Mouse (Mus musculus) kidney, postnatal 0 days (tissue): ENCODE measurements at regions not wholly inside any gene's neighbourhood (a gene's known extent, or its start where the extent isn't known, plus 50 kb on each side); places are given as distances from the start of the nearest gene placed in this dataset.
A peak's percentile ranks its signal among the peaks of the same experiment; 100 is the strongest.

Experiments used
- ATAC-seq: fragments of 200-750 bp; cut with Nextera tagmentation; replicated peaks from 2 replicates; pipeline ENCODE4 v1.8.0; 2017; ENCODE audit warnings: low read depth, moderate number of reproducible peaks, moderate TSS enrichment, moderate library complexity; ENCODE audit not compliant: low FRiP score
- DNase-seq: peaks from one replicate; pipeline ENCODE4 v3.0.0-alpha.2; 2016; ENCODE audit warnings: low spot score
- H3K27ac ChIP-seq: fragments of 300-500 bp; sonication (generic); 2 replicates; pipeline ENCODE4 v1.5.1; 2014; ENCODE audit warnings: mild to moderate bottlenecking
- H3K27me3 ChIP-seq: fragments of 300-500 bp; sonication (generic); 2 replicates; pipeline ENCODE4 v1.6.1; 2014; ENCODE audit warnings: low read length, mixed read lengths; ENCODE audit not compliant: insufficient read depth
- H3K36me3 ChIP-seq: fragments of 300-500 bp; sonication (generic); 2 replicates; pipeline ENCODE4 v1.6.1; 2014; ENCODE audit warnings: low read length, mixed read lengths; ENCODE audit not compliant: insufficient read depth
- H3K4me1 ChIP-seq: fragments of 300-500 bp; sonication (generic); replicated peaks from 2 replicates; pipeline ENCODE4 v1.6.1; 2014; ENCODE audit warnings: antibody characterized with exemption, low read length, mixed read lengths; ENCODE audit not compliant: insufficient read depth
- H3K4me2 ChIP-seq: fragments of 300-500 bp; sonication (generic); 2 replicates; pipeline ENCODE4 v1.6.1; 2014; ENCODE audit warnings: mild to moderate bottlenecking, low read length, moderate library complexity, mixed read lengths
- H3K4me3 ChIP-seq: fragments of 300-500 bp; sonication (generic); replicated peaks from 2 replicates; pipeline ENCODE4 v1.5.1; 2014; ENCODE audit warnings: low read depth, low read length
- H3K9ac ChIP-seq: fragments of 300-500 bp; sonication (generic); 2 replicates; pipeline ENCODE4 v1.6.1; 2014; ENCODE audit warnings: low read depth, low read length
- H3K9me3 ChIP-seq: fragments of 300-500 bp; sonication (generic); replicated peaks from 2 replicates; pipeline ENCODE4 v1.6.1; 2016; ENCODE audit warnings: low read length, inconsistent platforms, mixed read lengths
- CTCF ChIP-seq: IDR thresholded peaks from 2 replicates; pipeline ENCODE4 v1.5.1; 2016; ENCODE audit warnings: antibody characterized with exemption, low read depth, mild to moderate bottlenecking, moderate library complexity
- WGBS: fragments of 180-500 bp; shearing (Covaris S2); extraction: QIAGEN DNeasy Blood & Tissue Kit; methylation state at CpG from one replicate; pipeline ENCODE4 v1.1.7; 2014; 5-methylcytosine and 5-hydroxymethylcytosine counted together

GRCm38 (mm10) chr1:33244691-33245090 lies 424.9 kb downstream of the Prim2 start:
- DNase-seq (no peak), ATAC-seq (no peak)
- Histone ChIP-seq H3K4me2 (no peak overlapping the region), H3K36me3 (no peaks in the 10 kb centered on the region), H3K9me3 (no peaks in the 10 kb centered on the region), H3K27ac (no peak overlapping the region), H3K27me3 (no peaks in the 10 kb centered on the region), H3K4me1 (no peaks in the 10 kb centered on the region), H3K9ac (no peak overlapping the region), H3K4me3 (no peak overlapping the region)
- 84% methylated on average over 8 of the region's 8 CpGs for WGBS
- no peak for TF ChIP-seq CTCF

- 61% methylated on average over 6 of the region's 6 CpGs for WGBS
- Histone ChIP-seq H3K36me3 (no peaks in the 10 kb centered on the region), H3K4me3 (no peak overlapping the region), H3K4me1 (no peaks in the 10 kb centered on the region), H3K9ac (no peak overlapping the region), H3K9me3 (no peaks in the 10 kb centered on the region), H3K4me2 (no peak overlapping the region), H3K27me3 (no peaks in the 10 kb centered on the region), H3K27ac (no peak overlapping the region)
- DNase-seq (no peak), ATAC-seq (no peak)
- no peak for TF ChIP-seq CTCF
These were observed 446.6 kb downstream of the Prim2 start for GRCm38 (mm10) chr1:33222997-33223396.

- 69% methylated on average over 5 of the region's 5 CpGs for WGBS
- Histone ChIP-seq H3K27me3 (no peaks in the 10 kb centered on the region), H3K4me3 (no peak overlapping the region), H3K27ac (no peak overlapping the region), H3K9ac (no peak overlapping the region), H3K9me3 (no peaks in the 10 kb centered on the region), H3K36me3 (no peaks in the 10 kb centered on the region), H3K4me2 (no peak overlapping the region), H3K4me1 (no peaks in the 10 kb centered on the region)
- no peak for TF ChIP-seq CTCF
- ATAC-seq (no peak), DNase-seq (no peak)
These were observed 454.8 kb downstream of the Prim2 start for GRCm38 (mm10) chr1:33214815-33215214.

GRCm38 (mm10) chr1:33214394-33214793 lies 455.2 kb downstream of the Prim2 start:
- no peak for DNase-seq
- TF ChIP-seq CTCF = no peak
- Histone ChIP-seq H3K27ac (no peak overlapping the region), H3K4me2 (no peak overlapping the region), H3K4me3 (no peak overlapping the region), H3K9ac (no peak overlapping the region), H3K4me1 (no peaks in the 10 kb centered on the region), H3K9me3 (no peaks in the 10 kb centered on the region), H3K36me3 (no peaks in the 10 kb centered on the region), H3K27me3 (no peaks in the 10 kb centered on the region)
- ATAC-seq = no peak
- WGBS = 81% methylated on average over 1 of the region's 1 CpGs

GRCm38 (mm10) chr1:33201571-33202189 lies 467.9 kb downstream of the Prim2 start:
- Histone ChIP-seq H3K27ac (no peak overlapping the region), H3K4me2 (no peak overlapping the region), H3K9me3 (no peaks in the 10 kb centered on the region), H3K27me3 (no peaks in the 10 kb centered on the region), H3K36me3 (no peaks in the 10 kb centered on the region), H3K9ac (no peak overlapping the region), H3K4me1 (no peaks in the 10 kb centered on the region), H3K4me3 (no peak overlapping the region)
- no peak for ATAC-seq
- TF ChIP-seq CTCF = no peak
- DNase-seq = peak; percentile 14
- 24% methylated on average over 6 of the region's 6 CpGs for WGBS

- no peaks in the 10 kb centered on the region for H3K4me1 ChIP-seq
- ATAC-seq = no peak
- H3K27ac ChIP-seq = no peak overlapping the region
- no peak for DNase-seq
- TF ChIP-seq CTCF = no peak
- H3K9me3 ChIP-seq = no peaks in the 10 kb centered on the region
- H3K27me3 ChIP-seq = no peaks in the 10 kb centered on the region
- no peak overlapping the region for H3K4me3 ChIP-seq
- H3K36me3 ChIP-seq = no peaks in the 10 kb centered on the region
- no peak overlapping the region for H3K9ac ChIP-seq
- 81% methylated on average over 2 of the region's 2 CpGs for whole genome bisulfite sequencing
- H3K4me2 ChIP-seq = no peak overlapping the region
These were observed 474.5 kb downstream of the Prim2 start for GRCm38 (mm10) chr1:33195114-33195513.
